Mouse (Mus musculus) bone marrow macrophage, adult 2 months (primary cell): Measurements from ENCODE around the gene Trim39. TPM values are rescaled to one million over a fixed set of nuclear protein-coding genes. Genes with fewer than 3 reads are reported as not detected.
"Not testable (repeated sequence)": the region's sequence is repeated elsewhere in the genome, so short reads cannot be mapped to it uniquely, and the experiment has no call there.

Experiments used
- H3K27ac ChIP-seq: 2 replicates; pipeline ENCODE4 v1.5.1; 2012; ENCODE audit warnings: low read depth, low read length; ENCODE audit not compliant: insufficient read depth
- H3K4me1 ChIP-seq: 2 replicates; pipeline ENCODE4 v1.6.1; 2012; ENCODE audit warnings: low read length; ENCODE audit not compliant: control insufficient read depth, insufficient read depth
- H3K4me3 ChIP-seq: 2 replicates; pipeline ENCODE4 v1.5.1; 2012; ENCODE audit warnings: mild to moderate bottlenecking, low read length, moderate library complexity; ENCODE audit not compliant: insufficient read depth
- CTCF ChIP-seq: IDR thresholded peaks from 2 replicates; pipeline ENCODE4 v1.5.1; 2012; ENCODE audit warnings: low read depth, mild to moderate bottlenecking, low read length, moderate library complexity
- POLR2A ChIP-seq: IDR thresholded peaks from 2 replicates; pipeline ENCODE4 v1.6.1; 2012; ENCODE audit warnings: mild to moderate bottlenecking, low read depth, low read length, borderline replicate concordance
- polyA plus RNA-seq: library from polyadenylated mRNA; stranded (reverse); fragments of >200 nt; gene quantifications from 2 replicates; pipeline ENCODE4 v1.2.4, GENCODE M21; 2012; ENCODE audit not compliant: missing spikeins, insufficient read depth, insufficient read length

The Trim39 gene
- polyA plus RNA-seq: 14.5 and 14.8 TPM in 2 replicates

GRCm38 (mm10) chr17:36271586-36272256, at the start of gene Trim39:
Gene Trim39, minus strand, starts transcription at chr17:36272247.
- TF ChIP-seq CTCF: no peak
- TF ChIP-seq POLR2A: no peak
- peak within 1 kb of the TSS; percentile 78 for H3K27ac ChIP-seq

GRCm38 (mm10) chr17:36315689-36316253, 43.7 kb upstream of the Trim39 start:
- H3K27ac ChIP-seq: no peak overlapping the region
- TF ChIP-seq POLR2A (no peak), CTCF (no peak)
- H3K4me3 ChIP-seq: peak overlapping the region; percentile 58
- no peaks in the 10 kb centered on the region for H3K4me1 ChIP-seq

More at GRCm38 (mm10) chr17:36271586-36272256, at the start of gene Trim39:
- Histone ChIP-seq H3K4me1 (peaks cover 25% of the 10 kb centered on the region), H3K4me3 (peak within 1 kb of the TSS; percentile 77)

- H3K27ac ChIP-seq: no peak overlapping the region
- no peaks in the 10 kb centered on the region for H3K4me1 ChIP-seq
- TF ChIP-seq POLR2A (no peak), CTCF (no peak)
- H3K4me3 ChIP-seq: peak overlapping the region; percentile 58
Observed at GRCm38 (mm10) chr17:36315041-36315688, 43.1 kb upstream of the Trim39 start.

DNA sequence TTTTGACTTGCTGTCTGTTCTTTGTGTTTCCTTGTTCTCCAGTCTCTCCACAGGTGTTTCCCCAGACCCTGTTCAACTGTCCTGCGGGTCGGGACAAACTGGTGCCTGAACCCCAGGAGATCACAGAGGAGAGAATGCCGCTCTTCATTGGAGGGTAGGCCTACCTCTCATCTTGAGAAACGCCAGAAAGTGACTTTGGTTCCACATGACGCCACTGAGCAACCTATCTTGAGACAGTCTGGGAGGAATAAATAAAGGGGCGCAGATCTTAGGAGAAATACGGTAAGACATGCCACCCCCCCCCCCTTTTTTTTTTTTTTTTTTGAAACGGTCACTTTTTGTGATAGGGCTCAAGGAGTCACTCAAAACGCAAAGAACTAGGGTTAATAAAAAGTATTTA, 42.5 kb upstream of the Trim39 start:
- Histone ChIP-seq H3K4me1 (no peaks in the 10 kb centered on the region), H3K4me3 (peak overlapping the region; percentile 58; the same call in 1 of the 2 replicates), H3K27ac (no peak overlapping the region)
- TF ChIP-seq POLR2A: no peak
- TF ChIP-seq CTCF: no peak

- no peak for TF ChIP-seq CTCF
- no peak for TF ChIP-seq POLR2A
- H3K27ac ChIP-seq: no peak overlapping the region
- H3K4me1 ChIP-seq: no peaks in the 10 kb centered on the region
- no peak overlapping the region for H3K4me3 ChIP-seq
Observed at GRCm38 (mm10) chr17:36309293-36309692, 37.2 kb upstream of the Trim39 start.

- H3K4me1 ChIP-seq, H3K4me3 ChIP-seq, H3K27ac ChIP-seq: not testable (repeated sequence)
- TF ChIP-seq CTCF: peak; percentile 34; the same call in 1 of the 2 replicates
Observed at GRCm38 (mm10) chr17:36308855-36309254, 36.8 kb upstream of the Trim39 start.

DNA sequence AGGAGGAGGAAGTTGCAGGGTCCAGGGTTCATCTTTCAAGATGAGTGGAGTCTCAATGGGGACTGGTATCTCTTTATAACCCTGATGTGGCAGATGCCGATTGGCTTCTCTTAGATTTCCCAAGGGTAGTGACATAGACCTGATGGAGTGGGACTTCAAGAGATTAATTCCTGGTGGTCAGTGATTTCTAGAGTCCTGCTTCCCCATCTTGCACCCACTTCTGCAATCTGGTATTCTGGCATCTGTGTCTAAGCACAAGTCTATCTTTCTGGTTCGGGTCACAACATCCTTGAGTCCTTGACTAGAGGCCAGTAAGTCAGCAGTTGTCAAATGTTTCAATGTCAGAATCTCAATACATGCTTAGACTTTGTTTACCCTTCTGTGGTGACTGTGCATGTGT, 14.3 kb upstream of the Trim39 start, which contains the start of gene H2-M10.2:
TSS of gene H2-M10.2 (minus strand) at position 101 of the 400 bp plus-strand sequence.
- TF ChIP-seq POLR2A (no peak), CTCF (no peak)
- no peak within 1 kb of the TSS for H3K4me3 ChIP-seq

GRCm38 (mm10) chr17:36281521-36282245, 9.6 kb upstream of the Trim39 start:
- peaks cover 2% of the 10 kb centered on the region; the same call in 1 of the 2 replicates for H3K4me1 ChIP-seq
- TF ChIP-seq CTCF (no peak), POLR2A (no peak)
- H3K4me3 ChIP-seq: no peak overlapping the region
- no peak overlapping the region for H3K27ac ChIP-seq

More for the DNA sequence above, 14.3 kb upstream of the Trim39 start, which contains the start of gene H2-M10.2:
- H3K27ac ChIP-seq: no peak within 1 kb of the TSS
- peaks cover 2% of the 10 kb centered on the region; the same call in 1 of the 2 replicates for H3K4me1 ChIP-seq

- H3K4me3 ChIP-seq: no peak overlapping the region
- no peak overlapping the region for H3K27ac ChIP-seq
- TF ChIP-seq POLR2A: no peak
- no peak for TF ChIP-seq CTCF
- H3K4me1 ChIP-seq: peaks cover 25% of the 10 kb centered on the region
Observed at GRCm38 (mm10) chr17:36274776-36275175, 2.7 kb upstream of the Trim39 start.

- H3K4me3 ChIP-seq: no peak overlapping the region
- H3K4me1 ChIP-seq: peaks cover 25% of the 10 kb centered on the region
- TF ChIP-seq POLR2A: no peak
- no peak for TF ChIP-seq CTCF
- no peak overlapping the region for H3K27ac ChIP-seq
Observed at GRCm38 (mm10) chr17:36273796-36274195, 1.7 kb upstream of the Trim39 start.
